Mouse (Mus musculus) ES-Bruce4 (cell line): ENCODE data around the gene Agpat1.

Experiments used
- CTCF ChIP-seq: IDR thresholded peaks from one replicate; pipeline ENCODE4 v1.8.1; 2011; ENCODE audit warnings: low read depth, low read length
- POLR2A ChIP-seq: IDR thresholded peaks from one replicate; pipeline ENCODE4 v1.8.1; 2011; ENCODE audit warnings: low read length; ENCODE audit not compliant: insufficient read depth

GRCm38 (mm10) chr17:34588767-34589166, 15.3 kb upstream of the Agpat1 start:
- TF ChIP-seq CTCF (no peak), POLR2A (no peak)
